Mouse (Mus musculus) hindlimb bud, embryonic 11.5 days (tissue): Measurements from ENCODE around the gene Rplp2.

Experiments used
- DNase-seq: peaks from one replicate; pipeline ENCODE4 v3.0.0-alpha.2; 2012; ENCODE audit warnings: low read depth, low spot score; ENCODE audit errors: extremely low spot score

Rplp2 gene

GRCm38 (mm10) chr7:141466607-141467148, 19.5 kb downstream of the Rplp2 start:
- no peak for DNase-seq

- DNase-seq, result no peak
Observed at GRCm38 (mm10) chr7:141467230-141468030, 20.3 kb downstream of the Rplp2 start, which contains the start of gene Cd151. Gene Cd151 (plus strand): TSS chr7:141467392.

GRCm38 (mm10) chr7:141468164-141468521, 21.0 kb downstream of the Rplp2 start:
- no peak for DNase-seq

- no peak for DNase-seq
Observed at GRCm38 (mm10) chr7:141468522-141469211, 21.5 kb downstream of the Rplp2 start.

GRCm38 (mm10) chr7:141469352-141469751, 22.2 kb downstream of the Rplp2 start:
- no peak for DNase-seq

GRCm38 (mm10) chr7:141469901-141470636, 22.9 kb downstream of the Rplp2 start:
- no peak for DNase-seq

- no peak for DNase-seq
Observed at GRCm38 (mm10) chr7:141470637-141470944, 23.4 kb downstream of the Rplp2 start.

- DNase-seq, result no peak
Observed at GRCm38 (mm10) chr7:141471236-141471635, 24.1 kb downstream of the Rplp2 start.

- DNase-seq, result no peak
Observed at GRCm38 (mm10) chr7:141472226-141472625, 25.1 kb downstream of the Rplp2 start.

GRCm38 (mm10) chr7:141472763-141473162, 25.6 kb downstream of the Rplp2 start:
- no peak for DNase-seq

- no peak for DNase-seq
Observed at GRCm38 (mm10) chr7:141474160-141474559, 27.0 kb downstream of the Rplp2 start.

- no peak for DNase-seq
Observed at GRCm38 (mm10) chr7:141475011-141475804, 28.0 kb downstream of the Rplp2 start, which contains the start of the genes Polr2l and Tspan4. Gene Polr2l (minus strand): TSS chr7:141475132. Gene Tspan4 (plus strand): TSS chr7:141475240.

GRCm38 (mm10) chr7:141475805-141476158, 28.6 kb downstream of the Rplp2 start:
- DNase-seq, result no peak

GRCm38 (mm10) chr7:141476226-141476980, 29.2 kb downstream of the Rplp2 start:
- no peak for DNase-seq

GRCm38 (mm10) chr7:141476981-141477370, 29.8 kb downstream of the Rplp2 start:
- DNase-seq, result no peak

GRCm38 (mm10) chr7:141477578-141478269, 30.6 kb downstream of the Rplp2 start:
- DNase-seq, result no peak

GRCm38 (mm10) chr7:141478270-141478748, 31.1 kb downstream of the Rplp2 start:
- DNase-seq, result no peak

- DNase-seq, result no peak
Observed at GRCm38 (mm10) chr7:141480842-141481497, 33.8 kb downstream of the Rplp2 start.
